Mouse (Mus musculus): ENCODE results near the gene Ddit4l.
"Not testable (repeated sequence)": the region's sequence is repeated elsewhere in the genome, so short reads cannot be mapped to it uniquely, and the experiment has no call there.

Gene Ddit4l

GRCm38 (mm10) chr3:137647427-137648100 lies 26.2 kb downstream of the Ddit4l start:
- DNase-seq (ENCODE audit: low spot score), result no peak

GRCm38 (mm10) chr3:137649112-137649511 lies 27.7 kb downstream of the Ddit4l start:
- no peak for DNase-seq (ENCODE audit: low spot score)

GRCm38 (mm10) chr3:137652853-137653252 lies 31.4 kb downstream of the Ddit4l start:
- no peak for DNase-seq (ENCODE audit: low spot score)

GRCm38 (mm10) chr3:137671224-137671623 lies 49.8 kb downstream of the Ddit4l start, which contains the start of gene Gm21962:
Gene Gm21962, plus strand, starts transcription at chr3:137671524.
- DNase-seq (ENCODE audit: low spot score), result not testable (repeated sequence)
